Mouse (Mus musculus) heart, embryonic 13.5 days (tissue): Measurements from ENCODE around the gene 6330409D20Rik. TPM values are rescaled to one million over a fixed set of nuclear protein-coding genes. Genes with fewer than 3 reads are reported as not detected.

Experiments used
- ATAC-seq: fragments of 200-750 bp; cut with Nextera tagmentation; 2 replicates; pipeline ENCODE4 v1.8.0; 2017; ENCODE audit warnings: moderate TSS enrichment; ENCODE audit not compliant: insufficient number of reproducible peaks, low FRiP score, low TSS enrichment; ENCODE audit errors: extremely low read depth
- H3K27ac ChIP-seq: fragments of 300-500 bp; sonication (generic); replicated peaks from 2 replicates; pipeline ENCODE4 v1.5.1; 2015; ENCODE audit warnings: moderate library complexity, mild to moderate bottlenecking, inconsistent platforms
- H3K27me3 ChIP-seq: fragments of 300-500 bp; sonication (generic); replicated peaks from 2 replicates; pipeline ENCODE4 v1.6.1; 2015; ENCODE audit warnings: mild to moderate bottlenecking, inconsistent platforms
- H3K36me3 ChIP-seq: fragments of 300-500 bp; sonication (generic); 2 replicates; pipeline ENCODE4 v1.6.1; 2015; ENCODE audit warnings: mild to moderate bottlenecking, inconsistent platforms
- H3K4me1 ChIP-seq: fragments of 300-500 bp; sonication (generic); 2 replicates; pipeline ENCODE4 v1.6.1; 2015; ENCODE audit warnings: inconsistent platforms
- H3K4me2 ChIP-seq: fragments of 300-500 bp; sonication (generic); 2 replicates; pipeline ENCODE4 v1.6.1; 2015; ENCODE audit warnings: inconsistent platforms, mild to moderate bottlenecking, moderate library complexity
- H3K4me3 ChIP-seq: fragments of 300-500 bp; sonication (generic); 2 replicates; pipeline ENCODE4 v1.5.1; 2015; ENCODE audit warnings: moderate library complexity, mild to moderate bottlenecking, inconsistent platforms
- H3K9ac ChIP-seq: fragments of 300-500 bp; sonication (generic); 2 replicates; pipeline ENCODE4 v1.6.1; 2015; ENCODE audit warnings: inconsistent platforms, mild to moderate bottlenecking, moderate library complexity
- H3K9me3 ChIP-seq: fragments of 300-500 bp; sonication (generic); 2 replicates; pipeline ENCODE4 v1.6.1; 2016; ENCODE audit warnings: inconsistent platforms
- WGBS: fragments of 180-500 bp; shearing (Covaris S2); methylation state at CpG from one replicate; pipeline ENCODE4 v1.1.7; 2015; ENCODE audit warnings: mixed read lengths; 5-methylcytosine and 5-hydroxymethylcytosine counted together
- polyA plus RNA-seq: library from polyadenylated mRNA; unstranded; fragments of >200 nt; fragmentation: Nextera tagmentation; extraction: Ambion mirVana; gene quantifications from 2 replicates; pipeline ENCODE4 v1.2.1, GENCODE M21; 2015

Gene 6330409D20Rik
- polyA plus RNA-seq, 1 experiment from 2014 or later = 0.28 TPM

DNA sequence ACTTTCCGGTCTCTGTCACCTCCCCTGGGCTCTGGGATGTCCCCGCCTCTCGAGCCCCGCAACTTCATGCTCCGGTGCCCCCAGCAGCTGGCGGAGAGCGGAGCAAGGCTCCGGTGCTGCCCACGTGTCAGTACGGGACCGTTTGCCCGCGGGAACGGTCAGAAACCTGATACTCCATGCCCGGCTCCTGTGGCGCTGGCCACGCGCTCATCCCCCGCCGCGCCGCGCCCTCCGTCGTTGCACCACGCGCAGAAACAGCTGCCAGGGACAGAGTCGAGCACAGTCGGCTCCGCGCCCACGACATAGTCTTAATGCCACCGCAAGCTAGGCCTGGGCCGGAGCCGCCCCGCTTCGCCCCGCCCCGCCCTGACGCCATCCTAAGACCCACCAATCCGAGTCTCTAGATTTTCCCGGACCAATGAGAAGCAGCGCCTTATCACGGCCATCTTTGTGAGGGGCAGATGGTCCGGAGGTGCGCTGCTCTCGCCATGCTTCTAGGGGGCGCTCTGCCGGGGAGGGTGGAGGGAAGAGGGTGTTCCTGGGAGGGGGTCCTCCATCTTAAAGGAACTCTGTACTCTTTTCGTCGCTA is 46.9 kb downstream of the 6330409D20Rik start:
- Histone ChIP-seq H3K9ac (peak overlapping the region; percentile 94), H3K4me3 (peak overlapping the region; percentile 82), H3K4me2 (peak overlapping the region; percentile 87), H3K4me1 (peaks cover 30% of the 10 kb centered on the region), H3K27ac (peak overlapping the region; percentile 71), H3K9me3 (no peaks in the 10 kb centered on the region), H3K36me3 (peaks cover 16% of the 10 kb centered on the region), H3K27me3 (no peaks in the 10 kb centered on the region)
- WGBS = under 1% methylated on average over 51 of the region's 51 CpGs
- ATAC-seq = peak; percentile 94

DNA sequence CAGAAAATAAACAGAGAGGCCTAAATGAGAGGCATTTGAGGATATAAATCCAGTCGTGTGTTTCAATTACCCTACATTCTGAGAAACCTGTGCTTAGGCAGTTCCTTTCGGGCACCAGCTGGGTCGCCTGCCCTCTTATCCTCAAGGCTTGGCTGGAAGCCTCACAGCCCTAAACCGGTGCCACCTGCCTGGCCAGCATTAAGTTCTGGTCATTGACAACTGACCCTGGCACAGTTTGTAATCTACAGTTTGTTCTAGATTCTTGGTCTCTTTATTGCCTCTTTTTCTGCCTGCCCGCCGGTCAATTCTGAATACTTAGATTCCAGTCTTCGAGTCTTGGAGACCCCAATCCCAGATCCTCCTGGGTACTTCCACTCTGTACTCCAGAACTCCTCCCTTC is 47.5 kb downstream of the 6330409D20Rik start:
- Histone ChIP-seq H3K4me2 (peak overlapping the region; percentile 87), H3K4me3 (peak overlapping the region; percentile 82), H3K27ac (no peak overlapping the region), H3K9ac (peak overlapping the region; percentile 94), H3K9me3 (no peaks in the 10 kb centered on the region), H3K4me1 (peaks cover 30% of the 10 kb centered on the region), H3K36me3 (peaks cover 17% of the 10 kb centered on the region), H3K27me3 (no peaks in the 10 kb centered on the region)
- ATAC-seq = no peak
- WGBS = 21% methylated on average over 7 of the region's 7 CpGs

DNA sequence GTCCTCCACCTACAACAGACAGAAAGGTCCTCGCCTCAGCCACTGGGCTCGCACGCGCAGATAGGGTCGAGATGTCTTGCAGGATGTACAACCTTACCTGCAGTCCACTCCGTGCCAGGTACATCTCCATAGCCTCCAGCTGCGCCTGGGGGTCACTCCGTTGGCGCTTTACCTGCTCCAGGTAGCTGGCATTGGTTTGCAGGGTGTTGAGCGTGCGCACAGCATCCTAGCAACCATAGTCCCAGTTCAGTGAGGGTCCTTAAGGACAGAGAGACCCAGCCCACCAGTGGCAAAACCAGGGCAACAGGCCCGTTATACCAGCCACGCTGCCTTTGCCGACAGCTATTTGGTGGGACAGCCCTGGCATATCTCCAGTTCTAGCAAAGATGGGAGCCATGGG is 48.3 kb downstream of the 6330409D20Rik start:
- Histone ChIP-seq H3K36me3 (peaks cover 24% of the 10 kb centered on the region), H3K9me3 (no peaks in the 10 kb centered on the region), H3K4me3 (peak overlapping the region; percentile 82), H3K9ac (peak overlapping the region; percentile 94), H3K27me3 (no peaks in the 10 kb centered on the region), H3K4me2 (peak overlapping the region; percentile 87), H3K4me1 (peaks cover 30% of the 10 kb centered on the region), H3K27ac (no peak overlapping the region)
- WGBS = 94% methylated on average over 14 of the region's 14 CpGs
- ATAC-seq = no peak

DNA sequence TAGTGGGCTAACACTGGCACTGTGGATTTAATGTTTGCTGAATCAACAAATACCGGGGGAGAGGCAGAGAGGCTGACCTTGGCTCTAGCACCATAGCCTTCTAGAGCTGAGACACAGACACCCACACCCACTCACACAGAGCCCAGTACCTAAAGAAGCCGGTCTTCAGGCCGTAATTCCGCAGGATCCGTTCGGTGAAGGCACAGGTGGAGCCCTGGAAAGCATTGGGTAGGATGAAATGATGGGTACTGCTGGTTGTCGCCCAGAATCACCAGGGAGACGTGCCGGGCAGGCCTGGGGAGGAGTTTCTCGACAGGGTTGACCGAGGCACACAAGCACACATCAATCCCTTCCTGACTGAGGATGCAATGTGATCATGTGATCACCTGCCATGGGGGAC is 49.8 kb downstream of the 6330409D20Rik start:
- no peak overlapping the region for H3K9ac ChIP-seq
- H3K4me3 ChIP-seq = no peak overlapping the region
- H3K9me3 ChIP-seq = no peaks in the 10 kb centered on the region
- H3K4me2 ChIP-seq = no peak overlapping the region
- peaks cover 39% of the 10 kb centered on the region for H3K36me3 ChIP-seq
- no peak for ATAC-seq
- no peaks in the 10 kb centered on the region for H3K27me3 ChIP-seq
- peaks cover 30% of the 10 kb centered on the region for H3K4me1 ChIP-seq
- WGBS = 74% methylated on average over 11 of the region's 11 CpGs
- H3K27ac ChIP-seq = no peak overlapping the region

DNA sequence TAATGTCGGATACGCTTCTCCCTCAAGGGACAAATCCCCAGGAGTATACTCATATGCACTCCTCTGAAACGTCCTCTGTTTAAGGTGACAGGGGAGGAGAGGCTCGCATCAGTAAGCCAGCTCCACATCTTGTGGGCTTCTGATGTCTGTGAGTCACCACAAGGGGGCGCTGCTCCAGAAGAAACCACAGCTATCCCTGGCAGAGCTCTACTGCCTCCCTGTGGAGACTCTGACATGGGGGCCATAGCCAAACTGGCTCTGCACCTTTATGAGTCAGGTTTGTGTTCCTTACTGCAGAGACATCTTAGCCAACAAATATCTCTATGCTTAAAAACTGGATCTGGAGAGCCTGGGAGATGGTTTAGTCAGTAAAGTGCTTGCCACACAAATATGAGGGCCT is 51.4 kb downstream of the 6330409D20Rik start:
- Histone ChIP-seq H3K9ac (no peak overlapping the region), H3K4me2 (no peak overlapping the region), H3K27me3 (no peaks in the 10 kb centered on the region), H3K4me3 (no peak overlapping the region), H3K4me1 (peaks cover 26% of the 10 kb centered on the region), H3K36me3 (peaks cover 55% of the 10 kb centered on the region), H3K27ac (no peak overlapping the region), H3K9me3 (no peaks in the 10 kb centered on the region)
- ATAC-seq = no peak
- 19% methylated on average over 5 of the region's 5 CpGs for WGBS

GRCm38 (mm10) chr2:32687562-32687961 is 53.3 kb downstream of the 6330409D20Rik start:
- no peak overlapping the region for H3K4me3 ChIP-seq
- peaks cover 74% of the 10 kb centered on the region for H3K36me3 ChIP-seq
- H3K27ac ChIP-seq = no peak overlapping the region
- H3K27me3 ChIP-seq = no peaks in the 10 kb centered on the region
- peaks cover 16% of the 10 kb centered on the region for H3K4me1 ChIP-seq
- no peak overlapping the region for H3K9ac ChIP-seq
- H3K4me2 ChIP-seq = no peak overlapping the region
- ATAC-seq = no peak
- WGBS = 87% methylated on average over 8 of the region's 8 CpGs
- H3K9me3 ChIP-seq = no peaks in the 10 kb centered on the region

DNA sequence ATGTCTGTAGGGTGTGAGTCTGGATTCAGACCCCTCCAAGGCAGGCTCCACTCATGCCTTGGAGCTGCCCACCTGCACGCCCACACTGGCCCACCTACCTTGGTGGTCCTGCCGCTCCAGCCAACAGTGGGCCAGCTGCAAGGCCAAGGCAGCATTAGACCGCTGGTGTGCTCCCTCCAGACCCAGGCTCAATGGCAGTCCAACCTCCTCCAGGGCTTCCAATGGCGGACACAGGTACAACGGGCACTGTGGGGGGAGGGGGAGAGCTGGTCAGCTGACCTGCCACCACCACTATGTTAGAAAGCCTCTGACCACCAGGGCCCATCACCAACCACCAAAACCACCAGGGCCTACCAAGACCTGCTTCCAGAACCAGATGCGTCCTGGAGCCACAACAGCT is 54.2 kb downstream of the 6330409D20Rik start:
- no peak overlapping the region for H3K4me2 ChIP-seq
- peaks cover 75% of the 10 kb centered on the region for H3K36me3 ChIP-seq
- no peak overlapping the region for H3K9ac ChIP-seq
- H3K27ac ChIP-seq = no peak overlapping the region
- H3K4me1 ChIP-seq = peaks cover 12% of the 10 kb centered on the region
- no peak for ATAC-seq
- 89% methylated on average over 5 of the region's 6 CpGs for WGBS
- no peaks in the 10 kb centered on the region for H3K9me3 ChIP-seq
- no peak overlapping the region for H3K4me3 ChIP-seq
- H3K27me3 ChIP-seq = no peaks in the 10 kb centered on the region

DNA sequence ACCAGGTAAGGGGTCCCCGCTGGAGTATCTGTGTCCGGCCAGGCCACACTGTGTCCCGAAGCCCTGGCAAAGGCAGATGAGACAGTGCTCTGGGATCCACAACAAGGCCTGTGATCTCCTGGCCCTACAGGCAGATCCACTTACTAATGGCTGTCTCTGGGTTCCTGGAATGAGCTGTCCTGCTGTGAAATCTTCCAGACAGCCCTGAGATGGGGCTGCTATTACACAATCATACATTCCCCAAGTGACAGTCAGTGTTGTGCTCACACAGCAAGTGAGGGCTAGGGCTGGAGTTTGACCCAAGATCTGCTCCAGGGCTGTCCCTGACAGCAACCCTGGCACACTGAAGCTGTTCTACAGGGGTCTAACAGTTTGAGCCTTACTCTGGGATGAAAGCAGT is 55.0 kb downstream of the 6330409D20Rik start:
- H3K9ac ChIP-seq = no peak overlapping the region
- H3K36me3 ChIP-seq = peaks cover 80% of the 10 kb centered on the region
- H3K4me3 ChIP-seq = no peak overlapping the region
- H3K27ac ChIP-seq = no peak overlapping the region
- H3K27me3 ChIP-seq = no peaks in the 10 kb centered on the region
- 95% methylated on average over 3 of the region's 3 CpGs for WGBS
- peaks cover 11% of the 10 kb centered on the region for H3K4me1 ChIP-seq
- H3K4me2 ChIP-seq = no peak overlapping the region
- H3K9me3 ChIP-seq = no peaks in the 10 kb centered on the region
- no peak for ATAC-seq

DNA sequence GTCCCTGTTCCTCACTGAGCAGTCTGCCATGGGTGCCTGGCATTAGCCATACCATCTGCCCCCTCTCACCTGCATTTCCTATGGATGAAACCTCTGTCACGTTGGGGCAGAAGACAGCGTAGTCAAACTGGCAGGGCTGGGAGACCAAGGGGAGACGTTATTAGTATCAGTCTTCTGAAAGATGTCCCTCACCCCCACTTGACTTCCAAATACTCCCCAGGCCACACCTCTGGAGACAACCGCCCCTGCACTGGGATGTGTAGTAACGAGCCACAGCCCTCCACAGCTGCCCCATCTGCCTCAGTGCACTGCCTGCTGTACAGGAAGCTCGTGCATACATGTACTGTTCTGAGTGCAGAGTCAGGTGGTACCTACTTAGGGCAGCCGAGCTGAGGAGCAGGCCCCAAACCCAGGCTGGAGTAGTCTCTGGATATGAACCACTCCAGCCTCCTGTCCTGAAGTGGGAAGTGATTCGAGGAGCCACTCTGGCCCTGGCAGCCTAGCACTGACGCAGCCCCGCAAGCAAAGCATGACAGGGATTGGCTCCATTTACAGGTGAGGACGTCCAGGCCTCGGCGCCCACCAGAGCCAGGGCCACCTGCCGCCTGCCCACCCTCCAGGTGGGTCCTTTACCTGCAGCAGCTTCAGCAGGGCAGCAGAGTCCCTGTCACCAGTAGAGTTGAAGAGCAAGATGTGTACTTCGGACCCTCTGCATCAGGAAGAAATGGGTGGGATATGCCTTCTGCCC is 56.0 kb downstream of the 6330409D20Rik start:
- ATAC-seq = no peak
- peaks cover 21% of the 10 kb centered on the region for H3K4me1 ChIP-seq
- no peak overlapping the region for H3K27ac ChIP-seq
- WGBS = 85% methylated on average over 15 of the region's 15 CpGs
- H3K27me3 ChIP-seq = no peaks in the 10 kb centered on the region
- H3K4me3 ChIP-seq = no peak overlapping the region
- no peaks in the 10 kb centered on the region for H3K9me3 ChIP-seq
- H3K9ac ChIP-seq = no peak overlapping the region
- peaks cover 84% of the 10 kb centered on the region for H3K36me3 ChIP-seq
- H3K4me2 ChIP-seq = no peak overlapping the region

- Histone ChIP-seq H3K4me2 (no peak overlapping the region), H3K9ac (no peak overlapping the region), H3K36me3 (peaks cover 96% of the 10 kb centered on the region), H3K27ac (no peak overlapping the region), H3K9me3 (no peaks in the 10 kb centered on the region), H3K4me1 (peaks cover 28% of the 10 kb centered on the region), H3K27me3 (no peaks in the 10 kb centered on the region), H3K4me3 (no peak overlapping the region)
- 91% methylated on average over 10 of the region's 10 CpGs for WGBS
- no peak for ATAC-seq
Measured at GRCm38 (mm10) chr2:32683701-32684100, 57.1 kb downstream of the 6330409D20Rik start.

- Histone ChIP-seq H3K4me1 (peaks cover 33% of the 10 kb centered on the region), H3K4me3 (no peak overlapping the region), H3K27me3 (no peaks in the 10 kb centered on the region), H3K36me3 (peaks cover 99% of the 10 kb centered on the region), H3K27ac (no peak overlapping the region), H3K9me3 (no peaks in the 10 kb centered on the region), H3K4me2 (no peak overlapping the region), H3K9ac (no peak overlapping the region)
- 76% methylated on average over 14 of the region's 14 CpGs for WGBS
- no peak for ATAC-seq
Measured at GRCm38 (mm10) chr2:32682721-32683417, 57.9 kb downstream of the 6330409D20Rik start.
